Mouse (Mus musculus) cortical plate, adult 2 months (tissue): ENCODE results near the gene Dcp1a. TPM values are rescaled to one million over a fixed set of nuclear protein-coding genes. Genes with fewer than 3 reads are reported as not detected.

Source experiments
- H3K27ac ChIP-seq: fragments of 200-500 bp; 2 replicates; pipeline ENCODE4 v1.5.1; 2012; ENCODE audit warnings: low read length, control low read depth, inconsistent platforms; ENCODE audit not compliant: insufficient read depth
- H3K4me1 ChIP-seq: fragments of 200-500 bp; 2 replicates; pipeline ENCODE4 v1.6.1; 2011; ENCODE audit warnings: low read length; ENCODE audit not compliant: control insufficient read depth, insufficient read depth
- H3K4me3 ChIP-seq: fragments of 200-500 bp; 2 replicates; pipeline ENCODE4 v1.5.1; 2011; ENCODE audit warnings: mild to moderate bottlenecking, low read length, control low read depth; ENCODE audit not compliant: insufficient read depth
- CTCF ChIP-seq: fragments of 200-500 bp; IDR thresholded peaks from 2 replicates; pipeline ENCODE4 v1.5.1; 2011; ENCODE audit warnings: mild to moderate bottlenecking, control low read depth, low read length; ENCODE audit not compliant: insufficient read depth; ENCODE audit errors: extremely low read depth
- POLR2A ChIP-seq: fragments of 200-500 bp; IDR thresholded peaks from 2 replicates; pipeline ENCODE4 v1.6.1; 2011; ENCODE audit warnings: mild to moderate bottlenecking, low read length, control low read depth; ENCODE audit not compliant: insufficient read depth; ENCODE audit errors: extremely low read depth
- polyA plus RNA-seq: library from polyadenylated mRNA; depleted of rRNA; stranded (reverse); fragments of >200 nt; gene quantifications from 2 replicates; pipeline ENCODE4 v1.2.3, GENCODE M21; 2012

Dcp1a gene
- polyA plus RNA-seq, 1 experiment: 21.4 TPM

DNA sequence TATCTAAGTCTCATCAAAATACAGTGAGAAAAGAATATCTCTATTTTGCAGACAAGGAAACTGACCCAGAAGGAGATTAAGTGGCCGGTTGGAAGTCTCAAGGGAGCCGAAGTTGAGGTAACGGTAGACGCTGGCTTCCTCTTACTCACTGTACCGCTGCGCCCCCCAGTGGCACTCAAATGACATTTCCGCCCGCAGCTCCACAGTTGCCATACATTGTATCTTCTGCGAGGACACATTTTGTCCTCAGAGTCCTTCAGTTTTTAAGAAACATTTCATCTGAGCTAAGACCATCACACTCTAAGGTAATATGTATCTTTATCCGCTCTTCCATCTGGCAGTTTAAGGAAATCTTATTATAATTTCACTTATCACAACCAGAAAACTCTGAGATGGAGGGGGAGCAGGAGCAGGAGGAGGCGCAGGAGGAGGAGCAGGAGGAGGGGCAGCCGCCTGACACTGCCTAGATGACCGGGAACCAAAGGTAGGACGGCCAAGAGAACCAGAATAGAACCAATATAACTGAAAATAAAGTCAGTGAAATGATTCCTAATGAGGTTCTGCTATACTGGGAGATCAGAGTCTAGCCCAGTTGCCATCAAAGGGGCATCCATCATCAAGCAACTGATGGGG, 19.3 kb upstream of the Dcp1a start:
- no peak overlapping the region for H3K4me3 ChIP-seq
- TF ChIP-seq POLR2A (no peak), CTCF (peak; percentile 87)
- H3K4me1 ChIP-seq: peaks cover 4% of the 10 kb centered on the region
- no peak overlapping the region for H3K27ac ChIP-seq

DNA sequence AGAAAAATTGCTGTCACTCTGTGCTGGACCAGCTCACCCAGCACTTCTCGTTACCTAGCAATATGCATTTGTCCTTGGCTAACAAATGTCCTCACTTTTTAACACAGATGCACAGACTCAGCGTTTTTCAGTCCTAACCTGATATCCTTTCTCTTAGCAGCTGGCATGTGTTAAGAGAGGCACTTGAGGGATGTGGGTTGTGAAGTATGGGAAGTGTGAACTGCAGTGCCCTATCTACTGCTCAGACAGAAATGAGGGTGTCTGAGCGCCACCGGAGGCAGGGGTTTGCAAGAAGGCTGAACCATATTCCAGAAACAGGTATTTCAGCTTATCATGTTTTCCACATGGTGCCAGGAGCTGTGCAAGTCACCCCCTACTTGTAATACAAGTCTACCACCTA, 16.0 kb upstream of the Dcp1a start:
- TF ChIP-seq POLR2A (no peak), CTCF (no peak)
- Histone ChIP-seq H3K27ac (no peak overlapping the region), H3K4me1 (peaks cover 1% of the 10 kb centered on the region; the same call in 1 of the 2 replicates), H3K4me3 (no peak overlapping the region)

DNA sequence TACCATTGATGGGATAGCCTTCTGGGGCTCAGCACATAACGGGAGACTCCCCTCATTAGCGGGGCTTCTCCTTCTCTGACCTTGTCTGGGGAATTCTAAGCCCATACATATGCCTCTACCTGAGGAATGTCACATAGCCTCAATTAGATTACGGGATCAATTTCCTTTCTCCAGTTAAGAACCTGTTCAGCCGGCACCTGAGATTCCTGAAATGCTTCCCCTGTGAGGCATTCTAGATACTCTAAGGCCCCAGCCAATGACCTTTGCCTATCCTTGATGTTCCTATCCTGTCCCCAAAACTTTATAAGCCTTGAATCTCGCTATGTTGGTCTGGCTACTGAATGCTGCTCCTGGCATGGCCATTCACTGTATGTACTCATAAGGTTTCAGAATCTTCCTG, 5.7 kb upstream of the Dcp1a start:
- Histone ChIP-seq H3K4me3 (no peak overlapping the region), H3K27ac (no peak overlapping the region), H3K4me1 (no peaks in the 10 kb centered on the region)
- TF ChIP-seq POLR2A: no peak
- no peak for TF ChIP-seq CTCF

GRCm38 (mm10) chr14:30474416-30474815, 4.9 kb upstream of the Dcp1a start:
- H3K27ac ChIP-seq: no peak overlapping the region
- TF ChIP-seq POLR2A: no peak
- TF ChIP-seq CTCF: no peak
- no peak overlapping the region for H3K4me3 ChIP-seq
- no peaks in the 10 kb centered on the region for H3K4me1 ChIP-seq

- Histone ChIP-seq H3K27ac (no peak within 1 kb of the TSS), H3K4me1 (no peaks in the 10 kb centered on the region; the same call in 1 of the 2 replicates), H3K4me3 (no peak within 1 kb of the TSS)
- TF ChIP-seq POLR2A: no peak
- no peak for TF ChIP-seq CTCF
These were observed 12.0 kb downstream of the Dcp1a start, which contains the start of gene Cacna1d for GRCm38 (mm10) chr14:30491342-30491741. Gene Cacna1d (minus strand): TSS chr14:30491455.

DNA sequence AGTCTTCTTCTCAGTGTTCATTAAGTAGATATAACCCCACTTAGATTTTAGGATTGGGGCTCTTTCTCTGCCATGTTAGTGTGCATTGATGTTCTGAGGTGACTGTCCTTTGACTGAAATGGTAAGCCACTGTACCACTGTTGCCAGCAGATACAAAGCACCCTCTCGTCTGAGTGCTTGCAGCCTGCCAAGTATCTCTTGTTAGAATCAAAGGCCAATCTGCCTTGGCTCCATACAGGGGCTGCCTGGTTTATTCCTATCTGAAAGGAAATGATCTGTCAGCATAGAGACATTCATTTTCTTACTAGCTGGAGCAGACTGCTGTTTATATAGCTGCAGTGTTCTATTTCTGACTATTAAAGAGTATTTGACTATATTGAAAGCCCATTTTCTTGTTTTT, 13.9 kb downstream of the Dcp1a start:
- no peaks in the 10 kb centered on the region; the same call in 1 of the 2 replicates for H3K4me1 ChIP-seq
- H3K4me3 ChIP-seq: no peak overlapping the region
- TF ChIP-seq POLR2A: no peak
- TF ChIP-seq CTCF: no peak
- H3K27ac ChIP-seq: no peak overlapping the region

GRCm38 (mm10) chr14:30494998-30495397, 15.7 kb downstream of the Dcp1a start:
- TF ChIP-seq POLR2A: no peak
- no peaks in the 10 kb centered on the region; the same call in 1 of the 2 replicates for H3K4me1 ChIP-seq
- no peak overlapping the region for H3K4me3 ChIP-seq
- no peak overlapping the region for H3K27ac ChIP-seq

DNA sequence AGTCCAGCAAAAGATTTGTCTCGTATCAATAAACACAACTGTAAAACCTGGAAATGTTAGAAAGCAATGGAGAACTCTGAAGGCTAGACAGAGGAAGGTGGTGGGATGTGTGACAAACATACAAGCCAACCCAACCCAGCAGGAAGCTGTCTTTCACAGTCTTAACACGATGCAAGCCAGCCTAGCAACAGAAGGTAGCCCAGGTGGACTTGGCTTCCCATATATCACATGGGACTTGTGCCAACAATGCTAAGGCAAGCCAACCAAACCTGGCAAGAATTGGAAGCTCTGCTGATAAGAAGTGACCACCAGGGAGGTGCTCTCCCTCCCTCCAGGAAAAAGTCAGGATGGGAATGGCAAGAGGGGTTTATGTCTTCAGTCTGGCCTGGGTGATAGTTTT, 18.9 kb downstream of the Dcp1a start:
- TF ChIP-seq CTCF (no peak), POLR2A (no peak)
- H3K4me1 ChIP-seq: no peaks in the 10 kb centered on the region; the same call in 1 of the 2 replicates
- H3K4me3 ChIP-seq: no peak overlapping the region
- H3K27ac ChIP-seq: no peak overlapping the region

- TF ChIP-seq CTCF: no peak
- no peak for TF ChIP-seq POLR2A
- no peak overlapping the region for H3K4me3 ChIP-seq
- no peak overlapping the region for H3K27ac ChIP-seq
- no peaks in the 10 kb centered on the region; the same call in 1 of the 2 replicates for H3K4me1 ChIP-seq
These were observed 25.7 kb downstream of the Dcp1a start for GRCm38 (mm10) chr14:30504990-30505389.

GRCm38 (mm10) chr14:30510214-30510763, 31.0 kb downstream of the Dcp1a start:
- Histone ChIP-seq H3K27ac (no peak overlapping the region), H3K4me1 (no peaks in the 10 kb centered on the region), H3K4me3 (no peak overlapping the region)
- TF ChIP-seq CTCF (no peak), POLR2A (no peak)

GRCm38 (mm10) chr14:30512896-30513295, 33.6 kb downstream of the Dcp1a start:
- TF ChIP-seq POLR2A (no peak), CTCF (no peak)
- no peak overlapping the region for H3K27ac ChIP-seq

More at GRCm38 (mm10) chr14:30512896-30513295, 33.6 kb downstream of the Dcp1a start:
- Histone ChIP-seq H3K4me1 (no peaks in the 10 kb centered on the region), H3K4me3 (no peak overlapping the region)
